Mouse (Mus musculus) heart, embryonic 11.5 days (tissue): ENCODE results near the gene Camk2d. TPM values are rescaled to one million over a fixed set of nuclear protein-coding genes. Genes with fewer than 3 reads are reported as not detected.

Source experiments
- ATAC-seq: fragments of 200-750 bp; cut with Nextera tagmentation; replicated peaks from 2 replicates; pipeline ENCODE4 v1.8.0; 2017; ENCODE audit warnings: moderate library complexity; ENCODE audit not compliant: insufficient number of reproducible peaks, low FRiP score, low TSS enrichment
- H3K27ac ChIP-seq: fragments of 300-500 bp; sonication (generic); 2 replicates; pipeline ENCODE4 v1.5.1; 2014; ENCODE audit warnings: mild to moderate bottlenecking, low read depth, low read length
- H3K27me3 ChIP-seq: fragments of 300-500 bp; sonication (generic); 2 replicates; pipeline ENCODE4 v1.6.1; 2014; ENCODE audit warnings: mild to moderate bottlenecking, low read length, mixed read lengths; ENCODE audit not compliant: control insufficient read depth, insufficient read depth
- H3K36me3 ChIP-seq: fragments of 300-500 bp; sonication (generic); 2 replicates; pipeline ENCODE4 v1.6.1; 2014; ENCODE audit warnings: mild to moderate bottlenecking, low read length, moderate library complexity, mixed read lengths; ENCODE audit not compliant: control insufficient read depth, insufficient read depth
- H3K4me1 ChIP-seq: fragments of 300-500 bp; sonication (generic); 2 replicates; pipeline ENCODE4 v1.6.1; 2014; ENCODE audit warnings: low read length; ENCODE audit not compliant: control insufficient read depth, insufficient read depth
- H3K4me2 ChIP-seq: fragments of 300-500 bp; sonication (generic); 2 replicates; pipeline ENCODE4 v1.6.1; 2014; ENCODE audit warnings: mild to moderate bottlenecking, moderate library complexity
- H3K4me3 ChIP-seq: fragments of 300-500 bp; sonication (generic); 2 replicates; pipeline ENCODE4 v1.5.1; 2014; ENCODE audit warnings: low read depth, low read length
- H3K9ac ChIP-seq: fragments of 300-500 bp; sonication (generic); 2 replicates; pipeline ENCODE4 v1.6.1; 2014; ENCODE audit warnings: mild to moderate bottlenecking, low read depth, low read length, moderate library complexity
- H3K9me3 ChIP-seq: fragments of 300-500 bp; sonication (generic); replicated peaks from 2 replicates; pipeline ENCODE4 v1.6.1; 2016; ENCODE audit warnings: low read length; ENCODE audit not compliant: control insufficient read depth
- WGBS: fragments of 180-500 bp; shearing (Covaris S2); extraction: QIAGEN DNeasy Blood & Tissue Kit; methylation state at CpG from one replicate; pipeline ENCODE4 v1.1.7; 2014; ENCODE audit not compliant: insufficient replicate concordance; 5-methylcytosine and 5-hydroxymethylcytosine counted together
- polyA plus RNA-seq: library from polyadenylated mRNA; unstranded; fragments of >200 nt; fragmentation: Nextera tagmentation; extraction: Ambion mirVana; gene quantifications from 2 replicates; pipeline ENCODE4 v1.2.1, GENCODE M21; 2014

Gene Camk2d
- polyA plus RNA-seq, 1 experiment from 2014 or later = 106 TPM

DNA sequence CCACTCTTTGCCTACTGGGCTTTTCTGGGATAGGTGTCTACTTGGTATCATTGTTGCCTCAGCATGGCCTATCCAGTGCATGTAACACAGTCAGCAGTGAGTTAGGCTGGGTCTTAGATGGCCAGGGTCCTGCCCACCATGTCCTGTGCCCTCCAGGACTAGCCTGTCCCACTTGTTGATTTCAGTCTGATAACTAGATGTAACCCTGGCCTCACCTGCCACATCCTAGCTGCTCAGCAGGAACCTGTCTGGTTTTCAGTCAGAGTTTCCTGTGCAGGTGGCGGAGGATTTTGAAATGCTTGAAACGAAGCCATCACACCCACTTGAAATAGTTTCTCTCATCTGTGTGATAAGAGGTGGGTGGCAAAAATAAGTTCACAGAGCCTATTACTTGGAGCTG lies 64.5 kb downstream of the Camk2d start:
- Histone ChIP-seq H3K9me3 (no peaks in the 10 kb centered on the region), H3K36me3 (no peaks in the 10 kb centered on the region), H3K27ac (peak overlapping the region; percentile 79), H3K4me2 (no peak overlapping the region), H3K4me1 (peaks cover 39% of the 10 kb centered on the region), H3K4me3 (no peak overlapping the region), H3K9ac (0 out of 2 replicates have a peak overlapping the region, but pooled peaks have one; percentile 6), H3K27me3 (no peaks in the 10 kb centered on the region)
- 46% methylated on average over 2 of the region's 2 CpGs for WGBS
- ATAC-seq = no peak

DNA sequence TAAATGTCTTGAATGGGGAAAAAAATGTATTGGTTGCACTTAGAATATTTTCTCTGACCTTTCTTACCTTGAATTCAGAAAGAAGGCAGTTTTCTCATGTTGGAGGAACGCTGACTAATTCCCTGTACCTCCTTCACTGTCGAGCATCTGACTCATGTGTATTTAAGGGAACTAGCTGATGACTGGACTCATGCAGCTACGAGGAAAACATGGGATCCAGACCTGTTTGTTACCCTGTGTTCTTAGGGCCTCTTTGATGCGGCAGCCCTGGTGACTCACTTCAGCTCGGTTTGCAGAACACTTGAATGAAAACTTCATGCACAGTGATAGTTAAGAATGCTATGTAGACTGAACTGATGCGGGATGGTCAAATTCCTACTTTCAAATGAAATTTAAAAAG lies 64.9 kb downstream of the Camk2d start:
- Histone ChIP-seq H3K4me3 (no peak overlapping the region), H3K9me3 (no peaks in the 10 kb centered on the region), H3K27me3 (no peaks in the 10 kb centered on the region), H3K4me2 (0 out of 2 replicates have a peak overlapping the region, but pooled peaks have one; percentile 6), H3K9ac (no peak overlapping the region), H3K36me3 (no peaks in the 10 kb centered on the region), H3K4me1 (peaks cover 42% of the 10 kb centered on the region), H3K27ac (peak overlapping the region; percentile 79)
- 51% methylated on average over 6 of the region's 6 CpGs for WGBS
- no peak for ATAC-seq

DNA sequence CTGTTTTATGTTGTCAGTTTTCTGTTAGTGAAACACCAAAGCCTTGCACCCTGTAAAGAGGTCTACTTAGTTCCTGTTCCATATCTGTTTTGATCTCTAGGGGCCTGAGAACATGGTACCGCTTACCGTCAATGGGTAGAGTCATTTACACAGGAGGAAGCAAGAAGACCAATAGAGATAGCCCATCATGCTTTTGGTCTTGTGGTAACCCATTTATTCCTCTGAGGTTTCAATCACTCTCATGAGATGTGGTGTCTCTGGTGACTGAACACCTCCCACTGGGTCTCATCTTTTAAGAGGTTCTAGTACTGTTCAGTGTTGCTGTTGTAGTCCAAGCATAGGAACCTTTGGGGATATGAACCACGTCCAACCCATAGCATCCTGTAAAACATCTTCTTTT lies 65.8 kb downstream of the Camk2d start:
- no peaks in the 10 kb centered on the region for H3K27me3 ChIP-seq
- no peak overlapping the region for H3K4me3 ChIP-seq
- no peak for ATAC-seq
- H3K27ac ChIP-seq = no peak overlapping the region
- no peak overlapping the region for H3K9ac ChIP-seq
- WGBS = 90% methylated on average over 3 of the region's 3 CpGs
- no peaks in the 10 kb centered on the region for H3K36me3 ChIP-seq
- H3K4me2 ChIP-seq = no peak overlapping the region
- peaks cover 35% of the 10 kb centered on the region for H3K4me1 ChIP-seq
- H3K9me3 ChIP-seq = no peaks in the 10 kb centered on the region

DNA sequence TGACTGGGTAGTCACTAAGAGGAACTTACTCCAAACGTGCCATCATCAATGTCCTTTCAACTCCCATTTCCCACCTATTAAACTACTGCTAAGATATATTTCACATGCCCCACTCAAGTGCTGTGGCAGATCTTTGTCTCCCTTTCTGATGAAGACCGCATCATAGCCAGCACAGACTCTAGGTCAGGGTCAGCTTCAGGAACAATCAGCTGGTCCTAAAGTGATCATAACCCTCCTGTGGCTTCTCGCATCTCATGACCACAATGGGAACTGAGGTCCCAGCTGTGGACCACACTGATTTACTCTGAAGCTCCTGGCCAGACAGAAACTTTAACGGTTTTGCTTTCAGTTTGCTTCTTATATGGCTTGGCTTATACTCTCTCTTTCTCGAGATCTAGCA lies 67.3 kb downstream of the Camk2d start:
- no peaks in the 10 kb centered on the region for H3K36me3 ChIP-seq
- no peak overlapping the region for H3K4me3 ChIP-seq
- H3K9me3 ChIP-seq = no peaks in the 10 kb centered on the region
- peaks cover 45% of the 10 kb centered on the region for H3K4me1 ChIP-seq
- H3K27ac ChIP-seq = no peak overlapping the region
- no peak for ATAC-seq
- no peak overlapping the region for H3K9ac ChIP-seq
- H3K27me3 ChIP-seq = no peaks in the 10 kb centered on the region
- WGBS = 70% methylated on average over 5 of the region's 5 CpGs
- no peak overlapping the region for H3K4me2 ChIP-seq

DNA sequence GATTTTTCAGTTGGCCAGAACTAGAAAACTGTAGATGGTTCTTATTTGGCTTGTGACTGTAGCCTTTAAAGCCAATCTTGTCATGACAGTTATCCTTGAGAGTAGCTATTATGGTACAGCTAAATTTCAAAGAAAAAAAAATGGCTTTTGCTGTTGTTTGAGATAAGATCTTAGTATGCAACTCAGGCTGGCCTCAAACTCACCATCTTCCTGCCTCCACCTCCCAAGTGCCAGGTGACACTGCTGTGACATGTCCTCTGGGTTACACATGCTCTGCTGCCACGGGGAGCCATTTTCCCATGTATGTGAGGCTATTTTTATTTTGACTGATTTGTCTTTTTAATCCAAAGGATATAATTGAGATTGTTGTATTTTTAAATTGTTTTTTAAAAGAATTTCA lies 69.8 kb downstream of the Camk2d start:
- no peak overlapping the region for H3K4me2 ChIP-seq
- no peak for ATAC-seq
- no peak overlapping the region for H3K4me3 ChIP-seq
- H3K9ac ChIP-seq = no peak overlapping the region
- H3K27ac ChIP-seq = no peak overlapping the region
- H3K4me1 ChIP-seq = peaks cover 32% of the 10 kb centered on the region
- no peaks in the 10 kb centered on the region for H3K27me3 ChIP-seq
- no peaks in the 10 kb centered on the region for H3K9me3 ChIP-seq
- 61% methylated on average over 1 of the region's 1 CpGs for WGBS
- H3K36me3 ChIP-seq = no peaks in the 10 kb centered on the region

DNA sequence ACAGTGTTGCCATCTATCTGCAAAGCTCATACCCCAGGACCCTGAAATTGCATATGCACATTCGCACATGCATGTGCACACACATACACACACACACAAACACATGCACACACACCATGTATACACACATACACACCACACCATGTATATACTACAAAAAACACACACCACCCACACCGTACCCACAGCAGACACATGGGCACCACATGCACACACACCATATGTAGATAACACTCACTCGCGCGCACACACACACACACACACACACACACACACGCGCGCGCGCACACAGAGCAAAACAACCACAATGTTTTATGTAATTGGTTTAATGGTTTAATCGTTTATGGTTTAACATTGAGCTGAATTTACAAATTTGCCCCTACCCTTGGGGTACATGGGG lies 70.9 kb downstream of the Camk2d start:
- ATAC-seq = no peak; the same call in 1 of the 2 replicates
- peaks cover 34% of the 10 kb centered on the region for H3K4me1 ChIP-seq

DNA sequence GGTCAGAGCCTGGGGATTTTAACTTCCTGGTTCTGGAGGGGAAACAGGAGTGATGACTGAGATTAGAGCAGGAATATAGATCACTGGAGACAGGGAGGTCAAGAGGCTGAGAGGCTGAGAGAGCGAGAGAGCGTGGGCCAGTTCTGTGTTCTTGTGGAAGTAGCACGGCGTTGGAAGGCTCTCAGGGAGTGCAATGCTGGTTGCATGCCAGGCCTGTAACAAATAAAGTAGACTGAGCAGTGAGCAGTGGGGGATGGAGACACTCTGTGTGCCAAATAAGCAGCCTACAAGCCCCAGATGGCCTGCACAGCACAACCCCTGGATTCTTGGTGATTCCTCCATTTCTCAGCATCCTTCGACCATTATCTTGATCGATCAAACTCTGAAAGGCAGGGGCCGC lies 71.3 kb downstream of the Camk2d start:
- 48% methylated on average over 7 of the region's 7 CpGs for WGBS
- H3K36me3 ChIP-seq = no peaks in the 10 kb centered on the region
- H3K27ac ChIP-seq = peak overlapping the region; percentile 50; the same call in 1 of the 2 replicates
- peaks cover 38% of the 10 kb centered on the region for H3K4me1 ChIP-seq
- H3K4me2 ChIP-seq = peak overlapping the region; percentile 19; the same call in 1 of the 2 replicates
- H3K9me3 ChIP-seq = no peaks in the 10 kb centered on the region
- ATAC-seq = 0 out of 2 replicates have a peak, but pooled peaks have one; percentile 20
- no peak overlapping the region for H3K4me3 ChIP-seq
- no peak overlapping the region for H3K9ac ChIP-seq
- H3K27me3 ChIP-seq = no peaks in the 10 kb centered on the region

More for the DNA sequence above, 70.9 kb downstream of the Camk2d start:
- peak overlapping the region; percentile 50; the same call in 1 of the 2 replicates for H3K27ac ChIP-seq
- WGBS = 94% methylated on average over 11 of the region's 11 CpGs
- no peaks in the 10 kb centered on the region for H3K36me3 ChIP-seq
- H3K4me2 ChIP-seq = no peak overlapping the region; the same call in 1 of the 2 replicates
- H3K27me3 ChIP-seq = no peaks in the 10 kb centered on the region
- H3K4me3 ChIP-seq = no peak overlapping the region
- no peaks in the 10 kb centered on the region for H3K9me3 ChIP-seq
- no peak overlapping the region for H3K9ac ChIP-seq

DNA sequence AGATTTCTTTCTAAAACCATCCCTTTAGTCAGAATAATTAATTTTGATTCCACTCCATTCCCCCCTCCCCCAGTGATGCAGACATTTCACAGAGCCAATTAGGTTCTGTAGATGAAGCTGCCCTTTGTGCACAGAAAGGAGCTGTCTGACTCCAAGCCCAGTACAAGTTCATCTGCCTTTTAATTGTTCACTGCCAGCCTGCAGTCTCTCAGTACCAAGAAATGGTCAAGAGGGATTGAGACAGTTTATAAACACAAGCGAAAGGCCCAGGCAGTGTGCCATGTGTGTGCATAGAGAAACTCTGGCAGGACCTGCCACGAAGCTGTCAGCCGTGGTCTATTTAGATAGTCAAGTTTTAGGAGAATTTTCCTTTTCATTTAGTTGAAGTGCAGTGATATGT lies 72.0 kb downstream of the Camk2d start:
- Histone ChIP-seq H3K27me3 (no peaks in the 10 kb centered on the region), H3K4me2 (no peak overlapping the region), H3K4me3 (no peak overlapping the region), H3K9ac (no peak overlapping the region), H3K9me3 (no peaks in the 10 kb centered on the region), H3K27ac (no peak overlapping the region), H3K36me3 (no peaks in the 10 kb centered on the region), H3K4me1 (peaks cover 40% of the 10 kb centered on the region)
- 66% methylated on average over 3 of the region's 3 CpGs for WGBS
- ATAC-seq = no peak

DNA sequence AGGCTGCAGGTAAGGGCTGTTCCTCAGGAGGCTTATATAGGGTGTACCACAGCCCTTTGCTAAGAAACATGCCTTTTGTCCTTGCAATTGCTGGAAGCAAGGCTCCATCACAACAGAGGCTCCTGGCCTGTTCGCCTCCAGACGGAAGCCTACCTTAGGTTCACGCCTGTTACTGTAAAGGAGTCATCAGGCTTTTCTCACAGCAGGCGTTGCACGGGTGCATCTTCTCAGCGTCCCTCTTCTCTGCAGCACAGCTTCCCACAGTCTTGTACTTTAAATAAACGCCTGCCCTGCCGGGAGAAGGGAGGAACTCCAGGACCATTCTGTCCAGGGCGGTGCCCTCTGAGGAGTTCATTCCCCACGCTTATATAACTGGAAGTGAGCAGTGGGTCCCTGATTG lies 72.6 kb downstream of the Camk2d start:
- H3K27ac ChIP-seq = peak overlapping the region; percentile 30; the same call in 1 of the 2 replicates
- ATAC-seq = no peak
- H3K9me3 ChIP-seq = no peaks in the 10 kb centered on the region
- H3K4me3 ChIP-seq = no peak overlapping the region
- H3K4me2 ChIP-seq = no peak overlapping the region
- H3K4me1 ChIP-seq = peaks cover 36% of the 10 kb centered on the region
- 32% methylated on average over 10 of the region's 10 CpGs for WGBS
- no peaks in the 10 kb centered on the region for H3K36me3 ChIP-seq
- no peaks in the 10 kb centered on the region for H3K27me3 ChIP-seq
- H3K9ac ChIP-seq = no peak overlapping the region
